Mouse (Mus musculus): Measurements from ENCODE around the gene Plbd1. TPM values are rescaled to one million over a fixed set of nuclear protein-coding genes. Genes with fewer than 3 reads are reported as not detected.

The Plbd1 gene
- total RNA-seq (2021), result 27.3 and 36.0 TPM in 2 replicates
- long read RNA-seq, transcript Plbd1-201 (11 exons, 2,010 nt), result major isoform, 58 of 70 reads
- long read RNA-seq, partial matches to known transcripts, result 9 of 70 reads
- long read RNA-seq, other reads (novel, unspliced or antisense), result 3 of 70 reads

- DNase-seq, result peak; percentile 89
These were observed at the start of gene Plbd1 for GRCm38 (mm10) chr6:136661706-136662016. TSS of gene Plbd1 (minus strand) at chr6:136661928.

- no peak for DNase-seq
These were observed 48.7 kb upstream of the Plbd1 start for GRCm38 (mm10) chr6:136710408-136710807.

- no peak for DNase-seq
These were observed 46.9 kb upstream of the Plbd1 start for GRCm38 (mm10) chr6:136708597-136708996.

GRCm38 (mm10) chr6:136701878-136702277 is 40.1 kb upstream of the Plbd1 start:
- DNase-seq, result no peak

- DNase-seq, result no peak
These were observed 39.5 kb upstream of the Plbd1 start for GRCm38 (mm10) chr6:136701185-136701584.

- no peak for DNase-seq
These were observed 29.6 kb upstream of the Plbd1 start for GRCm38 (mm10) chr6:136691314-136691713.

- no peak for DNase-seq
These were observed 28.8 kb upstream of the Plbd1 start for GRCm38 (mm10) chr6:136690527-136690926.

- no peak for DNase-seq
These were observed 28.2 kb upstream of the Plbd1 start for GRCm38 (mm10) chr6:136689790-136690413.

GRCm38 (mm10) chr6:136685433-136685832 is 23.7 kb upstream of the Plbd1 start:
- no peak for DNase-seq

- no peak for DNase-seq
These were observed 21.9 kb upstream of the Plbd1 start for GRCm38 (mm10) chr6:136683410-136684334.

- no peak for DNase-seq
These were observed 17.7 kb upstream of the Plbd1 start for GRCm38 (mm10) chr6:136679381-136679780.

GRCm38 (mm10) chr6:136674935-136675334 is 13.2 kb upstream of the Plbd1 start:
- DNase-seq, result no peak

- DNase-seq, result peak; percentile 49
These were observed 10.7 kb upstream of the Plbd1 start for GRCm38 (mm10) chr6:136672467-136672866.

- no peak for DNase-seq
These were observed 7.5 kb upstream of the Plbd1 start for GRCm38 (mm10) chr6:136669274-136669673.

GRCm38 (mm10) chr6:136668266-136668986 is 6.7 kb upstream of the Plbd1 start:
- no peak for DNase-seq

- DNase-seq, result no peak
These were observed 335 bp upstream of the Plbd1 start for GRCm38 (mm10) chr6:136662063-136662462.

- DNase-seq, result no peak
These were observed 660 bp downstream of the Plbd1 start for GRCm38 (mm10) chr6:136660831-136661705.

GRCm38 (mm10) chr6:136659226-136659625 is 2.5 kb downstream of the Plbd1 start:
- no peak for DNase-seq

GRCm38 (mm10) chr6:136658303-136658702 is 3.4 kb downstream of the Plbd1 start:
- DNase-seq, result no peak

- DNase-seq, result no peak
These were observed 5.9 kb downstream of the Plbd1 start for GRCm38 (mm10) chr6:136655786-136656185.

- no peak for DNase-seq
These were observed 7.3 kb downstream of the Plbd1 start for GRCm38 (mm10) chr6:136654470-136654869.

- DNase-seq, result no peak
These were observed 8.4 kb downstream of the Plbd1 start for GRCm38 (mm10) chr6:136653331-136653730.
